Mouse (Mus musculus): Measurements from ENCODE around the gene Pop7.
A peak's percentile ranks its signal among the peaks of the same experiment; 100 is the strongest.

Pop7 gene

GRCm38 (mm10) chr5:137491559-137491958 lies 10.8 kb downstream of the Pop7 start:
- DNase-seq: no peak

GRCm38 (mm10) chr5:137487616-137488015 lies 14.7 kb downstream of the Pop7 start:
- no peak for DNase-seq

- DNase-seq: no peak
Observed at GRCm38 (mm10) chr5:137485851-137486155, 16.5 kb downstream of the Pop7 start.

GRCm38 (mm10) chr5:137485071-137485850 lies 17.1 kb downstream of the Pop7 start:
- DNase-seq: no peak

- DNase-seq: no peak
Observed at GRCm38 (mm10) chr5:137481897-137482296, 20.4 kb downstream of the Pop7 start.

- peak in 1 of 2 experiments; percentile 62 for DNase-seq
Observed at GRCm38 (mm10) chr5:137481138-137481537, 21.2 kb downstream of the Pop7 start.

- DNase-seq: no peak
Observed at GRCm38 (mm10) chr5:137476964-137477363, 25.4 kb downstream of the Pop7 start, which contains the start of gene Zan. Gene Zan, minus strand, starts transcription at chr5:137477064.

GRCm38 (mm10) chr5:137474351-137474750 lies 28.0 kb downstream of the Pop7 start:
- no peak for DNase-seq

GRCm38 (mm10) chr5:137472252-137472904 lies 29.9 kb downstream of the Pop7 start:
- DNase-seq: no peak

GRCm38 (mm10) chr5:137466946-137467345 lies 35.4 kb downstream of the Pop7 start:
- no peak for DNase-seq

GRCm38 (mm10) chr5:137465049-137465448 lies 37.3 kb downstream of the Pop7 start:
- no peak for DNase-seq

GRCm38 (mm10) chr5:137455866-137456591 lies 46.3 kb downstream of the Pop7 start:
- DNase-seq: no peak

- no peak for DNase-seq
Observed at GRCm38 (mm10) chr5:137455206-137455605, 47.1 kb downstream of the Pop7 start.

Measured in spleen, adult 18-20 months (tissue).